Mouse (Mus musculus) gastrocnemius, adult 8-10 months (tissue): ENCODE measurements around the gene Gm13040. TPM values are rescaled to one million over a fixed set of nuclear protein-coding genes. Genes with fewer than 3 reads are reported as not detected.
"Not testable (repeated sequence)": the region's sequence is repeated elsewhere in the genome, so short reads cannot be mapped to it uniquely, and the experiment has no call there.

Experiments
- DNase-seq, 2 experiments: peaks; one replicate each; pipeline ENCODE4 v3.0.0; 2022; ENCODE audit warnings: low spot score in 2 of 2
- total RNA-seq, 4 experiments: library from RNA; stranded (reverse); gene quantifications; 2 replicates each; pipeline ENCODE4 v1.2.4; 2022

Gm13040 gene
- not detected for total RNA-seq

GRCm38 (mm10) chr4:143535654-143536053 lies at the start of gene Gm13040:
Gm13040 (plus strand) TSS chr4:143535954.
- DNase-seq = not testable (repeated sequence)

- no peak for DNase-seq
Observed at GRCm38 (mm10) chr4:143511043-143511442, 24.7 kb upstream of the Gm13040 start, which contains the start of gene Gm13043. Gm13043 (plus strand) TSS chr4:143511343.

- not testable (repeated sequence) for DNase-seq
Observed at GRCm38 (mm10) chr4:143551400-143551799, 15.6 kb downstream of the Gm13040 start, which contains the start of the genes BC080695 and Gm13057. BC080695 (plus strand) TSS chr4:143551700. Gm13057 (plus strand) TSS chr4:143551709.

Other genes starting within 250 kb of the Gm13040 start
- gene Pdpn, start 236.4 kb upstream of the Gm13040 start, total RNA-seq = 1 to 10 TPM; 2.9 to 4.9 (median 4.2) TPM
- 10 to 100 TPM; 19.6 to 40.5 (median 28.9) TPM for gene Lrrc38, start 186.2 kb upstream of the Gm13040 start, total RNA-seq
- not detected for gene Pramel1, start 141.5 kb upstream of the Gm13040 start, total RNA-seq
- 1 to 10 TPM; 6.2 to 9.2 (median 7.4) TPM for gene Pramef8, start 123.5 kb upstream of the Gm13040 start, total RNA-seq
- not detected for gene Oog4, start 85.6 kb upstream of the Gm13040 start, total RNA-seq
- not detected for gene Gm13043, start 24.6 kb upstream of the Gm13040 start, total RNA-seq
- gene BC080695, start 15.7 kb downstream of the Gm13040 start, total RNA-seq = not detected
- gene Gm13057, start 15.8 kb downstream of the Gm13040 start, total RNA-seq = not detected
- gene Gm13083, start 79.0 kb downstream of the Gm13040 start, total RNA-seq = not detected
- not detected for gene Gm13088, start 121.3 kb downstream of the Gm13040 start, total RNA-seq
- gene Gm13089, start 166.8 kb downstream of the Gm13040 start, total RNA-seq = not detected
- gene Gm13078, start 183.5 kb downstream of the Gm13040 start, total RNA-seq = not detected